Mouse (Mus musculus) forebrain, embryonic 15.5 days (tissue): ENCODE data around the gene Agpat2. TPM values are rescaled to one million over a fixed set of nuclear protein-coding genes. Genes with fewer than 3 reads are reported as not detected.

ENCODE experiments used
- ATAC-seq: fragments of 200-750 bp; cut with Nextera tagmentation; replicated peaks from 2 replicates; pipeline ENCODE4 v1.8.0; 2017; ENCODE audit warnings: mild to moderate bottlenecking, moderate TSS enrichment, moderate library complexity
- H3K27ac ChIP-seq: fragments of 300-500 bp; sonication (generic); replicated peaks from 2 replicates; pipeline ENCODE4 v1.5.1; 2015; ENCODE audit warnings: mild to moderate bottlenecking, inconsistent platforms
- H3K27me3 ChIP-seq: fragments of 300-500 bp; sonication (generic); 2 replicates; pipeline ENCODE4 v1.6.1; 2015; ENCODE audit warnings: inconsistent platforms
- H3K36me3 ChIP-seq: fragments of 300-500 bp; sonication (generic); 2 replicates; pipeline ENCODE4 v1.6.1; 2015; ENCODE audit warnings: mild to moderate bottlenecking, inconsistent platforms
- H3K4me1 ChIP-seq: fragments of 300-500 bp; sonication (generic); 2 replicates; pipeline ENCODE4 v1.6.1; 2015; ENCODE audit warnings: inconsistent platforms
- H3K4me2 ChIP-seq: fragments of 300-500 bp; sonication (generic); replicated peaks from 2 replicates; pipeline ENCODE4 v1.6.1; 2015; ENCODE audit warnings: mild to moderate bottlenecking, inconsistent platforms
- H3K4me3 ChIP-seq: fragments of 300-500 bp; sonication (generic); 2 replicates; pipeline ENCODE4 v1.5.1; 2015; ENCODE audit warnings: mild to moderate bottlenecking, inconsistent platforms
- H3K9ac ChIP-seq: fragments of 300-500 bp; sonication (generic); replicated peaks from 2 replicates; pipeline ENCODE4 v1.6.1; 2015; ENCODE audit warnings: mild to moderate bottlenecking, inconsistent platforms
- H3K9me3 ChIP-seq: fragments of 300-500 bp; sonication (generic); 2 replicates; pipeline ENCODE4 v1.6.1; 2016; ENCODE audit warnings: inconsistent platforms
- WGBS: fragments of 180-500 bp; shearing (Covaris S2); methylation state at CpG from one replicate; pipeline ENCODE4 v1.1.7; 2015; ENCODE audit warnings: mixed read lengths; 5-methylcytosine and 5-hydroxymethylcytosine counted together
- microRNA counts: library from miRNA; unstranded; fragments of <30 nt; microRNA quantifications from one replicate; lab custom pipeline; 2016
- microRNA-seq: library from miRNA; unstranded; fragments of <30 nt; microRNA quantifications from one replicate; pipeline ENCODE4, GENCODE M21; 2016
- polyA plus RNA-seq: library from polyadenylated mRNA; unstranded; fragments of >200 nt; fragmentation: Nextera tagmentation; extraction: Ambion mirVana; gene quantifications from 2 replicates; pipeline ENCODE4 v1.2.1, GENCODE M21; 2015

Agpat2 gene
- polyA plus RNA-seq, 1 experiment from 2014 or later: 3.9 TPM

GRCm38 (mm10) chr2:26543155-26543554 lies 61.1 kb downstream of the Agpat2 start:
- no peak overlapping the region for H3K4me3 ChIP-seq
- no peak overlapping the region for H3K27ac ChIP-seq
- no peak overlapping the region for H3K4me2 ChIP-seq
- no peaks in the 10 kb centered on the region for H3K36me3 ChIP-seq
- ATAC-seq: no peak
- H3K9me3 ChIP-seq: no peaks in the 10 kb centered on the region
- H3K4me1 ChIP-seq: peaks cover 18% of the 10 kb centered on the region
- no peaks in the 10 kb centered on the region for H3K27me3 ChIP-seq
- H3K9ac ChIP-seq: no peak overlapping the region
- 68% methylated on average over 4 of the region's 4 CpGs for WGBS

MicroRNAs within 50 kb of the gene (microRNA counts, 519-probe panel; counts per million panel counts)
- 3,714 counts per million, percentile 89 among the panel's probes with 10 or more counts for microRNA mmu-miR-126-3p (lab: Ali Mortazavi, UCI)
- 3,028 counts per million, percentile 73 among the panel's probes with 10 or more counts for microRNA mmu-miR-126-5p (lab: Ali Mortazavi, UCI)

Small RNAs within 50 kb of the gene (microRNA-seq; reads per million reads assigned to microRNA genes)
- gene Mir126a (not detected), gene Mir126b (not detected)

Other genes with a start within 250 kb of the Agpat2 start
- 1.4 and 1.5 TPM in 2 replicates for gene Card9, start 243.5 kb downstream of the Agpat2 start, polyA plus RNA-seq
- 31.4 and 31.6 TPM in 2 replicates for gene Snapc4, start 223.8 kb downstream of the Agpat2 start, polyA plus RNA-seq
- 191 and 194 TPM in 2 replicates for gene Entr1, start 215.1 kb downstream of the Agpat2 start, polyA plus RNA-seq
- gene Pmpca, start 215.1 kb downstream of the Agpat2 start, polyA plus RNA-seq: 90.2 and 98.3 TPM in 2 replicates
- gene Inpp5e, start 195.2 kb downstream of the Agpat2 start, polyA plus RNA-seq: 20.6 and 22.4 TPM in 2 replicates
- 18.3 and 19.8 TPM in 2 replicates for gene Sec16a, start 159.2 kb downstream of the Agpat2 start, polyA plus RNA-seq
- 22.6 and 26.1 TPM in 2 replicates for gene Notch1, start 87.8 kb downstream of the Agpat2 start, polyA plus RNA-seq
- 46.4 and 56.9 TPM in 2 replicates for gene Egfl7, start 24.4 kb downstream of the Agpat2 start, polyA plus RNA-seq
- not detected in 2 replicates for gene Gm20532, start 17.8 kb downstream of the Agpat2 start, polyA plus RNA-seq
- 111 and 121 TPM in 2 replicates for gene Fam69b, start 24.0 kb upstream of the Agpat2 start, polyA plus RNA-seq
- gene Lcn4, start 66.9 kb upstream of the Agpat2 start, polyA plus RNA-seq: not detected in 2 replicates